Mouse (Mus musculus): ENCODE results near the gene Aff2. TPM values are rescaled to one million over a fixed set of nuclear protein-coding genes. Genes with fewer than 3 reads are reported as not detected.

Aff2 gene
- polyA plus RNA-seq (2012; rRNA removed), result 1.4 and 3.2 TPM in 2 replicates

- DNase-seq (ENCODE audit: low spot score), result peak; percentile 27
Observed at GRCm38 (mm10) chrX:69360238-69361054, at the start of gene Aff2. TSS of gene Aff2 (plus strand) at chrX:69360294.

- DNase-seq (ENCODE audit: low spot score), result no peak
Observed at GRCm38 (mm10) chrX:69337296-69337695, 22.8 kb upstream of the Aff2 start.

GRCm38 (mm10) chrX:69355621-69356020, 4.5 kb upstream of the Aff2 start:
- DNase-seq (ENCODE audit: low spot score), result no peak

GRCm38 (mm10) chrX:69359360-69359759, 734 bp upstream of the Aff2 start:
- no peak for DNase-seq (ENCODE audit: low spot score)

- no peak for DNase-seq (ENCODE audit: low spot score)
Observed at GRCm38 (mm10) chrX:69359885-69360237, 233 bp upstream of the Aff2 start.

GRCm38 (mm10) chrX:69361055-69361558, 1.0 kb downstream of the Aff2 start:
- no peak for DNase-seq (ENCODE audit: low spot score)

GRCm38 (mm10) chrX:69364198-69364597, 4.1 kb downstream of the Aff2 start:
- no peak for DNase-seq (ENCODE audit: low spot score)

GRCm38 (mm10) chrX:69373341-69373740, 13.2 kb downstream of the Aff2 start:
- no peak for DNase-seq (ENCODE audit: low spot score)

- DNase-seq (ENCODE audit: low spot score), result no peak
Observed at GRCm38 (mm10) chrX:69389738-69390137, 29.6 kb downstream of the Aff2 start.

- no peak for DNase-seq (ENCODE audit: low spot score)
Observed at GRCm38 (mm10) chrX:69415043-69415442, 54.9 kb downstream of the Aff2 start.

- DNase-seq (ENCODE audit: low spot score), result no peak
Observed at GRCm38 (mm10) chrX:69438422-69438821, 78.3 kb downstream of the Aff2 start.

- DNase-seq (ENCODE audit: low spot score), result no peak
Observed at GRCm38 (mm10) chrX:69441937-69442336, 81.8 kb downstream of the Aff2 start.

- no peak for DNase-seq (ENCODE audit: low spot score)
Observed at GRCm38 (mm10) chrX:69460896-69461295, 100.8 kb downstream of the Aff2 start.

GRCm38 (mm10) chrX:69502061-69502460, 142.0 kb downstream of the Aff2 start:
- no peak for DNase-seq (ENCODE audit: low spot score)

GRCm38 (mm10) chrX:69518040-69518575, 158.0 kb downstream of the Aff2 start:
- DNase-seq (ENCODE audit: low spot score), result no peak

GRCm38 (mm10) chrX:69540811-69541210, 180.7 kb downstream of the Aff2 start:
- DNase-seq (ENCODE audit: low spot score), result no peak

GRCm38 (mm10) chrX:69579903-69580459, 219.9 kb downstream of the Aff2 start:
- no peak for DNase-seq (ENCODE audit: low spot score)

GRCm38 (mm10) chrX:69608793-69609192, 248.7 kb downstream of the Aff2 start:
- no peak for DNase-seq (ENCODE audit: low spot score)

GRCm38 (mm10) chrX:69663038-69663437, 302.9 kb downstream of the Aff2 start:
- no peak for DNase-seq (ENCODE audit: low spot score)

GRCm38 (mm10) chrX:69666145-69666677, 306.1 kb downstream of the Aff2 start:
- DNase-seq (ENCODE audit: low spot score), result no peak

GRCm38 (mm10) chrX:69675691-69676090, 315.6 kb downstream of the Aff2 start:
- DNase-seq (ENCODE audit: low spot score), result no peak

- DNase-seq (ENCODE audit: low spot score), result no peak
Observed at GRCm38 (mm10) chrX:69698840-69699239, 338.7 kb downstream of the Aff2 start.

GRCm38 (mm10) chrX:69738972-69739371, 378.9 kb downstream of the Aff2 start:
- no peak for DNase-seq (ENCODE audit: low spot score)
